Mouse (Mus musculus) embryonic facial prominence, embryonic 11.5 days (tissue): ENCODE measurements at regions not wholly inside any gene's neighbourhood (a gene's known extent, or its start where the extent isn't known, plus 50 kb on each side); places are given as distances from the start of the nearest gene placed in this dataset.

Experiments
- ATAC-seq: fragments of 200-750 bp; cut with Nextera tagmentation; replicated peaks from 2 replicates; pipeline ENCODE4 v1.8.0; 2017; ENCODE audit warnings: low read depth; ENCODE audit not compliant: insufficient number of reproducible peaks, low FRiP score, low TSS enrichment
- DNase-seq: peaks from one replicate; pipeline ENCODE4 v3.0.0-alpha.2; 2015; ENCODE audit warnings: low spot score
- H3K27ac ChIP-seq: fragments of 300-500 bp; sonication (generic); replicated peaks from 2 replicates; pipeline ENCODE4 v1.5.1; 2014; ENCODE audit warnings: mild to moderate bottlenecking, low read depth, low read length, control low read depth
- H3K27me3 ChIP-seq: fragments of 300-500 bp; sonication (generic); 2 replicates; pipeline ENCODE4 v1.6.1; 2014; ENCODE audit warnings: mild to moderate bottlenecking, low read length, moderate library complexity, mixed read lengths; ENCODE audit not compliant: control insufficient read depth, insufficient read depth
- H3K36me3 ChIP-seq: fragments of 300-500 bp; sonication (generic); replicated peaks from 2 replicates; pipeline ENCODE4 v1.6.1; 2014; ENCODE audit warnings: low read depth, mild to moderate bottlenecking, low read length, moderate library complexity, mixed read lengths; ENCODE audit not compliant: control insufficient read depth, insufficient read depth
- H3K4me1 ChIP-seq: fragments of 300-500 bp; sonication (generic); 2 replicates; pipeline ENCODE4 v1.6.1; 2014; ENCODE audit warnings: low read length, mixed read lengths; ENCODE audit not compliant: control insufficient read depth, insufficient read depth
- H3K4me2 ChIP-seq: fragments of 300-500 bp; sonication (generic); 2 replicates; pipeline ENCODE4 v1.6.1; 2014; ENCODE audit warnings: low read depth, mild to moderate bottlenecking, control low read depth, low read length, moderate library complexity
- H3K4me3 ChIP-seq: fragments of 300-500 bp; sonication (generic); 2 replicates; pipeline ENCODE4 v1.5.1; 2014; ENCODE audit warnings: low read depth, low read length, control low read depth
- H3K9ac ChIP-seq: fragments of 300-500 bp; sonication (generic); replicated peaks from 2 replicates; pipeline ENCODE4 v1.6.1; 2014; ENCODE audit warnings: mild to moderate bottlenecking, control low read depth, low read length
- H3K9me3 ChIP-seq: fragments of 300-500 bp; sonication (generic); replicated peaks from 2 replicates; pipeline ENCODE4 v1.6.1; 2016; ENCODE audit warnings: mild to moderate bottlenecking, low read length, inconsistent platforms, mixed read lengths; ENCODE audit not compliant: control insufficient read depth
- WGBS: fragments of 180-500 bp; shearing (Covaris S2); extraction: QIAGEN DNeasy Blood & Tissue Kit; methylation state at CpG from one replicate; pipeline ENCODE4 v1.1.7; 2014; 5-methylcytosine and 5-hydroxymethylcytosine counted together

GRCm38 (mm10) chr6:26033392-26033791, 224.3 kb upstream of the Pot1a start:
- no peak overlapping the region for H3K4me3 ChIP-seq
- H3K27ac ChIP-seq = no peak overlapping the region
- DNase-seq (no peak), ATAC-seq (no peak)
- no peaks in the 10 kb centered on the region for H3K9me3 ChIP-seq
- H3K4me1 ChIP-seq = no peaks in the 10 kb centered on the region
- 69% methylated on average over 2 of the region's 2 CpGs for WGBS
- H3K27me3 ChIP-seq = no peaks in the 10 kb centered on the region
- no peak overlapping the region for H3K4me2 ChIP-seq
- no peaks in the 10 kb centered on the region for H3K36me3 ChIP-seq
- no peak overlapping the region for H3K9ac ChIP-seq

- Histone ChIP-seq H3K27me3 (no peaks in the 10 kb centered on the region), H3K9ac (no peak overlapping the region), H3K4me3 (no peak overlapping the region), H3K4me1 (no peaks in the 10 kb centered on the region), H3K9me3 (no peaks in the 10 kb centered on the region), H3K4me2 (no peak overlapping the region), H3K27ac (no peak overlapping the region), H3K36me3 (no peaks in the 10 kb centered on the region)
- 74% methylated on average over 6 of the region's 6 CpGs for WGBS
- DNase-seq (no peak), ATAC-seq (no peak)
These were observed 206.3 kb upstream of the Pot1a start for GRCm38 (mm10) chr6:26015388-26015787.

GRCm38 (mm10) chr6:25994044-25994443, 185.0 kb upstream of the Pot1a start:
- DNase-seq = no peak

GRCm38 (mm10) chr6:25978171-25978847, 169.3 kb upstream of the Pot1a start:
- ATAC-seq (no peak), DNase-seq (no peak)
- Histone ChIP-seq H3K36me3 (no peaks in the 10 kb centered on the region), H3K27me3 (no peaks in the 10 kb centered on the region), H3K4me3 (no peak overlapping the region), H3K4me2 (no peak overlapping the region), H3K27ac (no peak overlapping the region), H3K4me1 (no peaks in the 10 kb centered on the region), H3K9ac (no peak overlapping the region), H3K9me3 (no peaks in the 10 kb centered on the region)
- 74% methylated on average over 4 of the region's 4 CpGs for WGBS

More at GRCm38 (mm10) chr6:25994044-25994443, 185.0 kb upstream of the Pot1a start:
- no peak overlapping the region for H3K9ac ChIP-seq
- H3K9me3 ChIP-seq = no peaks in the 10 kb centered on the region
- no peaks in the 10 kb centered on the region for H3K36me3 ChIP-seq
- H3K4me1 ChIP-seq = no peaks in the 10 kb centered on the region
- WGBS = 78% methylated on average over 1 of the region's 1 CpGs
- no peak overlapping the region for H3K4me3 ChIP-seq
- ATAC-seq = no peak
- no peaks in the 10 kb centered on the region for H3K27me3 ChIP-seq
- H3K27ac ChIP-seq = no peak overlapping the region
- H3K4me2 ChIP-seq = no peak overlapping the region

GRCm38 (mm10) chr6:25965452-25965851, 156.4 kb upstream of the Pot1a start:
- WGBS = 90% methylated on average over 3 of the region's 3 CpGs
- H3K27me3 ChIP-seq = no peaks in the 10 kb centered on the region
- ATAC-seq = no peak
- H3K9me3 ChIP-seq = no peaks in the 10 kb centered on the region
- no peak overlapping the region for H3K9ac ChIP-seq
- H3K4me1 ChIP-seq = no peaks in the 10 kb centered on the region
- no peaks in the 10 kb centered on the region for H3K36me3 ChIP-seq
- H3K27ac ChIP-seq = no peak overlapping the region
- no peak overlapping the region for H3K4me3 ChIP-seq
- no peak for DNase-seq
- H3K4me2 ChIP-seq = no peak overlapping the region

- no peak for DNase-seq
- Histone ChIP-seq H3K4me2 (no peak overlapping the region), H3K36me3 (no peaks in the 10 kb centered on the region), H3K9me3 (no peaks in the 10 kb centered on the region), H3K9ac (no peak overlapping the region), H3K4me1 (no peaks in the 10 kb centered on the region), H3K27me3 (no peaks in the 10 kb centered on the region), H3K4me3 (no peak overlapping the region), H3K27ac (no peak overlapping the region)
- no peak for ATAC-seq
- WGBS = 94% methylated on average over 10 of the region's 10 CpGs
These were observed 122.1 kb upstream of the Pot1a start for GRCm38 (mm10) chr6:25931148-25931553.

GRCm38 (mm10) chr6:25917852-25918465, 108.9 kb upstream of the Pot1a start:
- Histone ChIP-seq H3K36me3 (no peaks in the 10 kb centered on the region), H3K9ac (no peak overlapping the region), H3K9me3 (no peaks in the 10 kb centered on the region), H3K4me1 (no peaks in the 10 kb centered on the region), H3K4me2 (no peak overlapping the region), H3K27ac (no peak overlapping the region), H3K4me3 (no peak overlapping the region), H3K27me3 (no peaks in the 10 kb centered on the region)
- 67% methylated on average over 5 of the region's 5 CpGs for WGBS
- ATAC-seq (no peak), DNase-seq (no peak)

- Histone ChIP-seq H3K36me3 (no peaks in the 10 kb centered on the region), H3K27ac (no peak overlapping the region), H3K4me1 (no peaks in the 10 kb centered on the region), H3K9ac (no peak overlapping the region), H3K27me3 (no peaks in the 10 kb centered on the region), H3K4me3 (no peak overlapping the region), H3K4me2 (no peak overlapping the region), H3K9me3 (no peaks in the 10 kb centered on the region)
- 96% methylated on average over 2 of the region's 2 CpGs for WGBS
- DNase-seq (no peak), ATAC-seq (no peak)
These were observed 105.1 kb upstream of the Pot1a start for GRCm38 (mm10) chr6:25914122-25914521.
